Mouse (Mus musculus) heart, embryonic 13.5 days (tissue): ENCODE measurements around the gene Pik3r5. TPM values are rescaled to one million over a fixed set of nuclear protein-coding genes. Genes with fewer than 3 reads are reported as not detected.

Experiments
- ATAC-seq: fragments of 200-750 bp; cut with Nextera tagmentation; 2 replicates; pipeline ENCODE4 v1.8.0; 2017; ENCODE audit warnings: moderate TSS enrichment; ENCODE audit not compliant: insufficient number of reproducible peaks, low FRiP score, low TSS enrichment; ENCODE audit errors: extremely low read depth
- H3K27ac ChIP-seq: fragments of 300-500 bp; sonication (generic); replicated peaks from 2 replicates; pipeline ENCODE4 v1.5.1; 2015; ENCODE audit warnings: moderate library complexity, mild to moderate bottlenecking, inconsistent platforms
- H3K27me3 ChIP-seq: fragments of 300-500 bp; sonication (generic); replicated peaks from 2 replicates; pipeline ENCODE4 v1.6.1; 2015; ENCODE audit warnings: mild to moderate bottlenecking, inconsistent platforms
- H3K36me3 ChIP-seq: fragments of 300-500 bp; sonication (generic); 2 replicates; pipeline ENCODE4 v1.6.1; 2015; ENCODE audit warnings: mild to moderate bottlenecking, inconsistent platforms
- H3K4me1 ChIP-seq: fragments of 300-500 bp; sonication (generic); 2 replicates; pipeline ENCODE4 v1.6.1; 2015; ENCODE audit warnings: inconsistent platforms
- H3K4me2 ChIP-seq: fragments of 300-500 bp; sonication (generic); 2 replicates; pipeline ENCODE4 v1.6.1; 2015; ENCODE audit warnings: inconsistent platforms, mild to moderate bottlenecking, moderate library complexity
- H3K4me3 ChIP-seq: fragments of 300-500 bp; sonication (generic); 2 replicates; pipeline ENCODE4 v1.5.1; 2015; ENCODE audit warnings: moderate library complexity, mild to moderate bottlenecking, inconsistent platforms
- H3K9ac ChIP-seq: fragments of 300-500 bp; sonication (generic); 2 replicates; pipeline ENCODE4 v1.6.1; 2015; ENCODE audit warnings: inconsistent platforms, mild to moderate bottlenecking, moderate library complexity
- H3K9me3 ChIP-seq: fragments of 300-500 bp; sonication (generic); 2 replicates; pipeline ENCODE4 v1.6.1; 2016; ENCODE audit warnings: inconsistent platforms
- WGBS: fragments of 180-500 bp; shearing (Covaris S2); methylation state at CpG from one replicate; pipeline ENCODE4 v1.1.7; 2015; ENCODE audit warnings: mixed read lengths; 5-methylcytosine and 5-hydroxymethylcytosine counted together
- polyA plus RNA-seq: library from polyadenylated mRNA; unstranded; fragments of >200 nt; fragmentation: Nextera tagmentation; extraction: Ambion mirVana; gene quantifications from 2 replicates; pipeline ENCODE4 v1.2.1, GENCODE M21; 2015

Pik3r5 gene
- polyA plus RNA-seq, 1 experiment from 2014 or later, result 0.39 TPM

GRCm38 (mm10) chr11:68434697-68435096, 2.8 kb downstream of the Pik3r5 start:
- no peak overlapping the region for H3K4me3 ChIP-seq
- H3K9me3 ChIP-seq, result 0 out of 2 replicates have a peak, but pooled peaks cover 3% of the 10 kb centered on the region
- H3K27ac ChIP-seq, result no peak overlapping the region
- no peak overlapping the region for H3K4me2 ChIP-seq
- no peaks in the 10 kb centered on the region for H3K36me3 ChIP-seq
- WGBS, result 84% methylated on average over 2 of the region's 2 CpGs
- no peak overlapping the region for H3K9ac ChIP-seq
- peaks cover 55% of the 10 kb centered on the region for H3K27me3 ChIP-seq
- no peaks in the 10 kb centered on the region for H3K4me1 ChIP-seq
- ATAC-seq, result no peak

DNA sequence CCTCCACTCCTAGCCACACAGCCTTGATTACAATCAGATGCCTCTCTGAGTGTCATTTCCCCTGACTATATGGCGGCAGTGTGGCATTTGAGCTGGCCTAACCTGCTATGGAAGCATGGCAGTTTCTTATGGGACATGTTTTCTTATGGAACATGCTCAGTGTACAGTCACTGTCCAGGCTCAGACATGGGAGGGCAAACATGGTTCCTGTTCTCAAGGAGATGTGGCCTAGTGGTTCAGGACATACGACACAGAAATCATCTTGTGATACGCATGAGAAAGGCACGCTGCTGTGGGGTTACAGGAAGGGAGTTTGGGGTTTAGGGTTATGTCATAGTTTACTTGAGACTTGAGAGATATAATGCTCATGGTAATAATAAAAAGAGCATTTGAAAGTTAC, 3.7 kb downstream of the Pik3r5 start:
- no peak for ATAC-seq

GRCm38 (mm10) chr11:68436376-68436775, 4.5 kb downstream of the Pik3r5 start:
- H3K4me3 ChIP-seq, result no peak overlapping the region
- WGBS, result 70% methylated on average over 5 of the region's 5 CpGs
- no peaks in the 10 kb centered on the region for H3K36me3 ChIP-seq
- H3K27me3 ChIP-seq, result peaks cover 56% of the 10 kb centered on the region
- no peak overlapping the region for H3K27ac ChIP-seq
- H3K9me3 ChIP-seq, result 0 out of 2 replicates have a peak, but pooled peaks cover 3% of the 10 kb centered on the region
- no peak overlapping the region for H3K9ac ChIP-seq
- H3K4me2 ChIP-seq, result no peak overlapping the region
- no peak for ATAC-seq
- no peaks in the 10 kb centered on the region for H3K4me1 ChIP-seq

More for the DNA sequence above, 3.7 kb downstream of the Pik3r5 start:
- Histone ChIP-seq H3K4me1 (no peaks in the 10 kb centered on the region), H3K4me3 (no peak overlapping the region), H3K36me3 (no peaks in the 10 kb centered on the region), H3K9me3 (0 out of 2 replicates have a peak, but pooled peaks cover 3% of the 10 kb centered on the region), H3K27me3 (peaks cover 56% of the 10 kb centered on the region), H3K9ac (no peak overlapping the region), H3K27ac (no peak overlapping the region), H3K4me2 (no peak overlapping the region)
- 88% methylated on average over 4 of the region's 4 CpGs for WGBS

DNA sequence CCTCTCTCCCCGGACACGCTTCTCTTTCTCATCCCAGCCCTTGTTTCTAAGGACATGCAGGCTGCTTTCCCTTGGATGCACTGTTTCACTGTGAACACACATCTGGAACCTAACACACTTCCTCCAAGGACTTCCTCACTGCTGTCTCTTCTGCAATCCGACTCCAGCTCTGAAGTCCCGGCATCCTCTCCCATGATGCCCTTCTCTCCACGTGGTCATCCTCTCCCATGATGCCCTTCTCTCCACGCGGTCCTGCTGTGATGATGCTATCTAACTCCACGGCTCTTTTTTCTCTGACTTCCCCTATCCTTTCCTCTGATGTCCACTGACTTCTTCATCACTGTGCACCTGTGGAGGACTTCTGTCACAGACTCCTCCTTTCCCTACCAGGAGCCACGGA, 8.2 kb downstream of the Pik3r5 start:
- Histone ChIP-seq H3K27ac (no peak overlapping the region), H3K4me1 (no peaks in the 10 kb centered on the region), H3K36me3 (no peaks in the 10 kb centered on the region), H3K9me3 (0 out of 2 replicates have a peak, but pooled peaks cover 3% of the 10 kb centered on the region), H3K4me2 (no peak overlapping the region), H3K9ac (no peak overlapping the region), H3K4me3 (no peak overlapping the region), H3K27me3 (peaks cover 46% of the 10 kb centered on the region)
- WGBS, result 70% methylated on average over 9 of the region's 9 CpGs
- ATAC-seq, result no peak

DNA sequence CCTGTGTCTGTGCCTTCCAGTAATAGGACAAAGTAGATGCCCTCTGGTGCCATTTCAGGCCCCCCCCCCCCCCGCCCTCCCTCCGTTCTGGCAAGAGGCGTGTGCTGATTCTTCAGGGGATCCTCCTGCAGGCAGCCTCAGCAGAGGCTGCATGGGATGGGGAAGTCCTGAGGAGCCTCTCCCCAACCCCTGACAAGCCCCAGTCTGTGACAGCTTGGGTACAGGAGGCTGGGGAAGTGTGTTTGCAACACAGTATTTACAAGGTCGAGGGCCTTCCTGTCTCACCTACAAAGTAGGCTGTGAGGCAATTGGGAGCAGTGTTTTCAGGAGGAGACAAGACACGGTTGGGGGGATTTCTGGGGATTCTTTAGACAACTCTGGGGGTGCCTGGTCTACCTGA, 9.0 kb downstream of the Pik3r5 start:
- Histone ChIP-seq H3K27me3 (peaks cover 46% of the 10 kb centered on the region), H3K9me3 (0 out of 2 replicates have a peak, but pooled peaks cover 3% of the 10 kb centered on the region), H3K36me3 (no peaks in the 10 kb centered on the region), H3K4me3 (no peak overlapping the region), H3K9ac (no peak overlapping the region), H3K4me2 (no peak overlapping the region), H3K27ac (no peak overlapping the region), H3K4me1 (no peaks in the 10 kb centered on the region)
- WGBS, result 44% methylated on average over 3 of the region's 5 CpGs
- no peak for ATAC-seq

GRCm38 (mm10) chr11:68442346-68442745, 10.4 kb downstream of the Pik3r5 start:
- 0 out of 2 replicates have a peak, but pooled peaks cover 3% of the 10 kb centered on the region for H3K9me3 ChIP-seq
- H3K4me2 ChIP-seq, result no peak overlapping the region
- H3K27me3 ChIP-seq, result peaks cover 49% of the 10 kb centered on the region
- H3K27ac ChIP-seq, result no peak overlapping the region
- no peak overlapping the region for H3K9ac ChIP-seq
- no peak for ATAC-seq
- 75% methylated on average over 8 of the region's 8 CpGs for WGBS
- no peaks in the 10 kb centered on the region for H3K4me1 ChIP-seq
- H3K4me3 ChIP-seq, result no peak overlapping the region
- no peaks in the 10 kb centered on the region for H3K36me3 ChIP-seq

GRCm38 (mm10) chr11:68442983-68443638, 11.2 kb downstream of the Pik3r5 start:
- Histone ChIP-seq H3K27ac (no peak overlapping the region), H3K9ac (no peak overlapping the region), H3K27me3 (peaks cover 50% of the 10 kb centered on the region), H3K4me3 (no peak overlapping the region), H3K4me2 (no peak overlapping the region), H3K9me3 (no peaks in the 10 kb centered on the region), H3K4me1 (no peaks in the 10 kb centered on the region), H3K36me3 (no peaks in the 10 kb centered on the region)
- no peak for ATAC-seq
- WGBS, result 69% methylated on average over 12 of the region's 12 CpGs

DNA sequence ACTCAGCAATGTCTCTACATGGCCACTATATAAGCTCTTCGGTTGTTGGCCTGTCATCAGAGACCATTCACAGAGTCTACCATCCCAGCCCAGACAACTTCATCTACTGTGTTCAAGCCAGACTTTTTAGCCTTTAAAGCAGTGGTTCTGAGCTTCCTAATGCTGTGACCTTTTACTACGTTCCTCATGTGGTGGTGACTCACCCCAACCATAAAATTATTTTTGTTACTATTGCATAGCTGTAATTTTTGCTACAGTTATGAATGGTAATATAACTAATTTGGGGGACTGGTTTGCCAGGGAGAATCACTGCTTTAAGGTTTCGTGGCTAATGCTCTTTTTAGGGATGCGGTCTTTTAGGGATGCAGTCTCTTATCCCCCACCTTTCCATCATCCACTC, 14.0 kb downstream of the Pik3r5 start:
- 79% methylated on average over 4 of the region's 4 CpGs for WGBS
- ATAC-seq, result no peak
- H3K4me3 ChIP-seq, result no peak overlapping the region

DNA sequence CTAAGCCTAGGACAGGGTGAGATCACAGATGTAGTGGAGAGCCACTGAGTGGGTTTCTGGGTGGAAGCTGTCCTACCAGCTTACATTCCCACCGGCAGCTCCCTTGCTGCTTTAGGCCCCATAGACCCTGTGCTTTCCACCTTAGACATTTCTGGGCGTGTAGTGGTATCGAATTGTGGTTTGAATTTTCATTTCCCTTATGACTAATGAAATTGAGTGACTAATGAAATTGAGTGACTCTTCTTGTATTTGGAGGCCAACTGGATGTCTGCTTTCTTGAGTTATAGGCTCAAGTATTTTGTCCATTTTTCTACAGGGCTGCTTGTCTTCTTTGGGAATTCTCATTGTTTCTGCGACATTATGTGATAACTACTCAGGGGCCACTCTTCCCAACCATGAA, 14.6 kb downstream of the Pik3r5 start:
- H3K27me3 ChIP-seq, result peaks cover 32% of the 10 kb centered on the region
- H3K4me2 ChIP-seq, result no peak overlapping the region
- no peaks in the 10 kb centered on the region for H3K36me3 ChIP-seq
- H3K9me3 ChIP-seq, result no peaks in the 10 kb centered on the region
- no peak overlapping the region for H3K27ac ChIP-seq
- H3K9ac ChIP-seq, result no peak overlapping the region
- H3K4me1 ChIP-seq, result peaks cover 11% of the 10 kb centered on the region
- no peak overlapping the region for H3K4me3 ChIP-seq
- 78% methylated on average over 4 of the region's 4 CpGs for WGBS
- ATAC-seq, result no peak

More for the DNA sequence above, 14.0 kb downstream of the Pik3r5 start:
- no peaks in the 10 kb centered on the region for H3K9me3 ChIP-seq
- no peak overlapping the region for H3K4me2 ChIP-seq
- H3K4me1 ChIP-seq, result peaks cover 4% of the 10 kb centered on the region
- no peaks in the 10 kb centered on the region for H3K36me3 ChIP-seq
- no peak overlapping the region for H3K27ac ChIP-seq
- peaks cover 38% of the 10 kb centered on the region for H3K27me3 ChIP-seq
- no peak overlapping the region for H3K9ac ChIP-seq

- Histone ChIP-seq H3K9me3 (no peaks in the 10 kb centered on the region), H3K27me3 (peaks cover 30% of the 10 kb centered on the region), H3K4me1 (peaks cover 14% of the 10 kb centered on the region), H3K36me3 (no peaks in the 10 kb centered on the region), H3K9ac (no peak overlapping the region), H3K27ac (no peak overlapping the region), H3K4me3 (no peak overlapping the region), H3K4me2 (no peak overlapping the region)
- no peak for ATAC-seq
- WGBS, result 73% methylated on average over 2 of the region's 2 CpGs
These were observed 15.3 kb downstream of the Pik3r5 start for GRCm38 (mm10) chr11:68447242-68447641.

DNA sequence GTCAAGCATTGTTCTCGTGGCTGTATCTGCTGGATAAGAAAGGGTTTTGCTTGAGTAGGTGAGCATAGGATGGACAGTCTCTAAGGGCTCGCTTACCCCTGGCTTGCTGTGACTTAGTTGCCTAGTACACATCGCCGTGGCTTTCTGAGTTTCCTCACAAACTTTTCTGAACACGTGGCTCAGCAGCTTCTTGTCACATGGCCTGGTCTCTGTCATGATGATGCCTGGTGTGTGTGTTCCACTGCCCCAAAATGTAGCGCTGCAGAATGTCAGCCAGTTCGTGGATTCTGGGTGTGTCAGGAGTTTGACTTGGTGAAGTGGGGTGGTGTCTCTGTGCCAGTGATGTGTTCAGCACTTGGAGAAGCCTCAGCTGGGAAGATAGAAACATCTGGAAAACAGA, 16.4 kb downstream of the Pik3r5 start:
- no peak overlapping the region for H3K27ac ChIP-seq
- H3K4me2 ChIP-seq, result no peak overlapping the region
- no peaks in the 10 kb centered on the region for H3K36me3 ChIP-seq
- no peak overlapping the region for H3K4me3 ChIP-seq
- 68% methylated on average over 7 of the region's 7 CpGs for WGBS
- H3K27me3 ChIP-seq, result peaks cover 25% of the 10 kb centered on the region
- ATAC-seq, result no peak
- H3K9ac ChIP-seq, result no peak overlapping the region
- no peaks in the 10 kb centered on the region for H3K9me3 ChIP-seq
- H3K4me1 ChIP-seq, result peaks cover 14% of the 10 kb centered on the region

GRCm38 (mm10) chr11:68451282-68451735, 19.4 kb downstream of the Pik3r5 start:
- Histone ChIP-seq H3K27me3 (peaks cover 4% of the 10 kb centered on the region; the same call in 1 of the 2 replicates), H3K4me1 (peaks cover 14% of the 10 kb centered on the region), H3K9ac (no peak overlapping the region; the same call in 1 of the 2 replicates), H3K9me3 (no peaks in the 10 kb centered on the region), H3K27ac (no peak overlapping the region; the same call in none of the 2 replicates), H3K36me3 (no peaks in the 10 kb centered on the region), H3K4me3 (no peak overlapping the region), H3K4me2 (peak overlapping the region; percentile 28; the same call in 1 of the 2 replicates)
- ATAC-seq, result no peak
- WGBS, result 41% methylated on average over 10 of the region's 10 CpGs
